Mouse (Mus musculus) C2C12 (cell line): ENCODE measurements around the gene Gm21973. TPM values are rescaled to one million over a fixed set of nuclear protein-coding genes. Genes with fewer than 3 reads are reported as not detected.

Experiments used
- H3K27me3 ChIP-seq: one replicate; pipeline ENCODE4 v1.6.1; 2011; ENCODE audit not compliant: control insufficient read depth, insufficient read depth, insufficient read length
- H3K36me3 ChIP-seq: one replicate; pipeline ENCODE4 v1.6.1; 2011; ENCODE audit not compliant: control insufficient read depth, insufficient read depth
- H3K4me3 ChIP-seq: one replicate; pipeline ENCODE4 v1.5.1; 2011; ENCODE audit warnings: mild to moderate bottlenecking, control low read depth; ENCODE audit not compliant: poor library complexity, insufficient read depth, severe bottlenecking
- H3K79me2 ChIP-seq: one replicate; pipeline ENCODE4 v1.6.1; 2011; ENCODE audit not compliant: control insufficient read depth, insufficient read depth
- H3K79me3 ChIP-seq: one replicate; pipeline ENCODE4 v1.6.1; 2011; ENCODE audit warnings: low read depth, control low read depth
- H3ac ChIP-seq: one replicate; pipeline ENCODE3; 2011; ENCODE audit warnings: low read depth; ENCODE audit not compliant: control insufficient read depth, insufficient read length
- CEBPB ChIP-seq: IDR thresholded peaks from one replicate; pipeline ENCODE4 v1.6.1; 2011; ENCODE audit warnings: low read depth, mild to moderate bottlenecking, control low read depth, moderate library complexity
- CTCF ChIP-seq: IDR thresholded peaks from one replicate; pipeline ENCODE4 v1.5.1; 2011; ENCODE audit not compliant: control insufficient read depth, insufficient read depth, insufficient read length
- FOSL1 ChIP-seq: IDR thresholded peaks from one replicate; pipeline ENCODE4 v1.8.0; 2011; ENCODE audit warnings: mild to moderate bottlenecking, low read length; ENCODE audit not compliant: poor library complexity, insufficient read depth, severe bottlenecking
- MAX ChIP-seq: IDR thresholded peaks from one replicate; pipeline ENCODE4 v1.6.1; 2011; ENCODE audit warnings: mild to moderate bottlenecking, control low read depth
- MYOD1 ChIP-seq: IDR thresholded peaks from one replicate; pipeline ENCODE4 v1.6.1; 2011; ENCODE audit warnings: low read depth; ENCODE audit not compliant: control insufficient read depth, insufficient read length
- MYOG ChIP-seq: IDR thresholded peaks from one replicate; pipeline ENCODE4 v1.6.1; 2011; ENCODE audit not compliant: control insufficient read depth, insufficient read length; ENCODE audit errors: extremely low read depth
- USF1 ChIP-seq: IDR thresholded peaks from one replicate; pipeline ENCODE4 v1.6.1; 2011; ENCODE audit warnings: low read depth, mild to moderate bottlenecking, control low read depth, moderate library complexity
- polyA plus RNA-seq: library from polyadenylated mRNA; unstranded; fragments of >200 nt; fragmentation: generic; extraction: Trizol; gene quantifications from one replicate; pipeline ENCODE4 v1.2.1, GENCODE M21; 2012; ENCODE audit warnings: missing spikeins

The Gm21973 gene
- polyA plus RNA-seq, 1 experiment = not detected

- no peak for TF ChIP-seq CEBPB
- no peak for TF ChIP-seq MYOG
- no peak for TF ChIP-seq CTCF
- no peak for TF ChIP-seq USF1
- TF ChIP-seq MYOD1 = no peak
- no peak for TF ChIP-seq MAX
- no peak for TF ChIP-seq FOSL1
- no peaks in the 10 kb centered on the region for H3K79me2 ChIP-seq
- no peaks in the 10 kb centered on the region for H3K79me3 ChIP-seq
- H3K36me3 ChIP-seq = no peaks in the 10 kb centered on the region
- H3ac ChIP-seq = no peak overlapping the region
- H3K27me3 ChIP-seq = no peaks in the 10 kb centered on the region
- no peak overlapping the region for H3K4me3 ChIP-seq
Observed at GRCm38 (mm10) chr15:10378338-10378959, 53.3 kb downstream of the Gm21973 start.

GRCm38 (mm10) chr15:10379757-10380458, 54.7 kb downstream of the Gm21973 start:
- no peak for TF ChIP-seq FOSL1
- no peak overlapping the region for H3ac ChIP-seq
- H3K27me3 ChIP-seq = no peaks in the 10 kb centered on the region
- H3K79me2 ChIP-seq = no peaks in the 10 kb centered on the region
- H3K79me3 ChIP-seq = no peaks in the 10 kb centered on the region
- H3K4me3 ChIP-seq = no peak overlapping the region
- no peaks in the 10 kb centered on the region for H3K36me3 ChIP-seq

- H3K79me2 ChIP-seq = no peaks in the 10 kb centered on the region
- no peak overlapping the region for H3K4me3 ChIP-seq
- no peak for TF ChIP-seq FOSL1
- TF ChIP-seq MYOD1 = no peak
- no peak for TF ChIP-seq CEBPB
- TF ChIP-seq MYOG = no peak
- TF ChIP-seq MAX = no peak
- no peak for TF ChIP-seq CTCF
- TF ChIP-seq USF1 = no peak
- H3ac ChIP-seq = no peak overlapping the region
- H3K79me3 ChIP-seq = no peaks in the 10 kb centered on the region
- H3K36me3 ChIP-seq = no peaks in the 10 kb centered on the region
- H3K27me3 ChIP-seq = peaks cover 3% of the 10 kb centered on the region
Observed at GRCm38 (mm10) chr15:10387263-10387662, 62.1 kb downstream of the Gm21973 start.

GRCm38 (mm10) chr15:10399795-10400194, 74.6 kb downstream of the Gm21973 start:
- Histone ChIP-seq H3K27me3 (no peaks in the 10 kb centered on the region), H3ac (no peak overlapping the region), H3K79me2 (no peaks in the 10 kb centered on the region), H3K79me3 (no peaks in the 10 kb centered on the region), H3K36me3 (no peaks in the 10 kb centered on the region), H3K4me3 (no peak overlapping the region)
- no peak for TF ChIP-seq MYOG
- TF ChIP-seq USF1 = no peak
- TF ChIP-seq MAX = no peak
- TF ChIP-seq CEBPB = no peak
- TF ChIP-seq FOSL1 = no peak
- TF ChIP-seq CTCF = no peak
- TF ChIP-seq MYOD1 = no peak

GRCm38 (mm10) chr15:10400415-10400814, 75.2 kb downstream of the Gm21973 start:
- Histone ChIP-seq H3K79me3 (no peaks in the 10 kb centered on the region), H3ac (no peak overlapping the region), H3K4me3 (no peak overlapping the region), H3K79me2 (no peaks in the 10 kb centered on the region), H3K36me3 (no peaks in the 10 kb centered on the region), H3K27me3 (no peaks in the 10 kb centered on the region)
- TF ChIP-seq CEBPB = no peak
- TF ChIP-seq USF1 = no peak
- TF ChIP-seq CTCF = no peak
- no peak for TF ChIP-seq FOSL1
- no peak for TF ChIP-seq MYOD1

GRCm38 (mm10) chr15:10409842-10410241, 84.7 kb downstream of the Gm21973 start:
- H3K4me3 ChIP-seq = no peak overlapping the region
- H3K27me3 ChIP-seq = no peaks in the 10 kb centered on the region
- H3K79me2 ChIP-seq = no peaks in the 10 kb centered on the region
- H3K79me3 ChIP-seq = no peaks in the 10 kb centered on the region
- TF ChIP-seq MYOG = no peak
- peak; percentile 76 for TF ChIP-seq FOSL1
- TF ChIP-seq MAX = no peak
- no peak for TF ChIP-seq MYOD1
- TF ChIP-seq USF1 = no peak
- no peak for TF ChIP-seq CTCF
- H3K36me3 ChIP-seq = no peaks in the 10 kb centered on the region
- H3ac ChIP-seq = no peak overlapping the region
